Mouse (Mus musculus): ENCODE measurements around the gene Supt16. TPM values are rescaled to one million over a fixed set of nuclear protein-coding genes. Genes with fewer than 3 reads are reported as not detected.

Supt16 gene
- 10 to 100 TPM; 53.4 to 53.9 TPM for total RNA-seq (2021)
- long read RNA-seq, experiment 1, full-length matches to known transcripts, result 3 of 7 reads
- long read RNA-seq, experiment 1, partial matches to known transcripts, result 1 of 7 reads
- long read RNA-seq, experiment 1, other reads (novel, unspliced or antisense), result 3 of 7 reads
- long read RNA-seq, experiment 2, full-length matches to known transcripts, result 7 of 11 reads
- long read RNA-seq, experiment 2, partial matches to known transcripts, result 1 of 11 reads
- long read RNA-seq, experiment 2, other reads (novel, unspliced or antisense), result 3 of 11 reads

DNA sequence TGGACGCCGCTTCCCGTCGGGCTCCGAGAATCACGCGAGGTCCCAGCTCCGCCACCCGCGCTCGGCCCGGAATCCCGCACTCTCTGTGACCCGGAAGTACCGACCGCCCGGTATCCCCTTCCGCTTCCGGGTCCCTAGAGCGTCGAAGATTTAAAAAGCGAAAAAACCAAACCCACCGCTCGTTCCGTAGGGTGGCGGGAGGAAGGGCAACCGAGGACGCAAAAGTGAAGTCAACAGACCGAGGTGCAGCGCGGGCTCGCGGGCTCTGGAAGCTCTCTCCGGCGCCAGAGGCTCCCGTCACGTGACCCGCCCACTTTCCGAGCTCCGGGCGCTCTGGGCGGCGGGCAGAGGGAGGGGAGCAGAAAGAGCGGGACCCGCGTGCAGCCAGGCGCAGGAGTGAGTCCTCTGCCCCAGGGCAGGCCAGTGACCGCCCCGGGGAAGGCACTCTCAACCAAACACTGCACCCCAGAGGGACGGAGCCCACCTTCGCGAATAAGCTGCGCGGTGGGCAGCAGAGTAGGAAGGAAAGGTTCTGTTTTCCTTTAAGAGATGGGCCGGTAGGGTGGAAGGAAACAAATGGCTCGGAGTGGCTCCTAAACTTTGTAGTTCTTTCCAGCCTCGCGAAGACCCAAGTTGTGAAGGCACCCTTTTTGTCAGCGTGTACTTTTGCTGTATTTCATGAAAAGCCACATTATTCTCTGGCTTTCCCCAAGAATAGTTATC, at the start of gene Supt16:
Supt16 (minus strand) TSS at position 261 of the 723 bp plus-strand sequence.
- peak; percentile 70 to 77 for DNase-seq (ENCODE audit: low spot score in 2 of 2)
- TF ChIP-seq CTCF (conservative IDR thresholded peaks at IDR 0.05), result no peak
- Histone ChIP-seq H3K4me3 (peak within 1 kb of the TSS; percentile 71), H3K27ac (peak within 1 kb of the TSS; percentile 97)

DNA sequence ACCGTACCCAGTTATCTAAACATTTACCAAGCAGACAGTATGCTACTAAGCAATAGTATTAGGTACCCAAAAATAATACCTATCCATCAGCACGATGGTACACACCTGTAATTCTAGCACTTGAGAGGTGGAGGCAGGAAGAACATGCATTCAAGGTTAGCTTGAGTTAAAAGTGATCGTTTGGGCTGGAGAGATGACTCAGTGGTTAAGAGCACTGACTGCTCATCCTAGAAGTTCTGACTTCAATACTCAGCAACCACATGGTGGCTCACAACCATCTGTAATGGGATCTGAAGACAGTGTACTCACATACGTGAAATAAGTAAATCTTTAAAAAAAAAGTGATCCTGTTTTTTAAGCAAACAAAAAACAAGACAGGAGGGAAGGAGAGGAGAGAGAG, 48.9 kb upstream of the Supt16 start:
- Histone ChIP-seq H3K27ac (no peak overlapping the region), H3K4me3 (no peak overlapping the region)
- no peak for TF ChIP-seq CTCF (conservative IDR thresholded peaks at IDR 0.05)
- DNase-seq (ENCODE audit: low spot score in 2 of 2), result no peak

DNA sequence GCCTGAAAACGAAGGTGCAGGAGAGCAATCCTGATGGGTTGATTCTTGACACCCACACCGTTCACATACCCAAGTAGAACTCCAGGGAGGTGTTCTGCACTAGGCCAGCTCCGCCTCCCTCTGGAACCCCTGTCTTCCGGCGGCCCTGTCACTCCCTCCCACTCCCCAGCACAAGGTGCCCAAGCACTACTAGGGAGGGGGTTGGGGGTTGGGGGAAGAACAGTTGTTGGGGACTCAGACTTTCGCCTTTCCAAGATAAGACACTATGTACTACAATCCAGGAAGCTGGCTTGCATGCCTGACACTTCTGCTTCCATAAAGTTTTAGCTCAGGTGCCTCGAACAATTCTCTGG, 47.5 kb upstream of the Supt16 start:
- no peak for TF ChIP-seq CTCF (conservative IDR thresholded peaks at IDR 0.05)
- Histone ChIP-seq H3K4me3 (peak overlapping the region; percentile 69), H3K27ac (peak overlapping the region; percentile 94)
- DNase-seq (ENCODE audit: low spot score in 2 of 2), result no peak

DNA sequence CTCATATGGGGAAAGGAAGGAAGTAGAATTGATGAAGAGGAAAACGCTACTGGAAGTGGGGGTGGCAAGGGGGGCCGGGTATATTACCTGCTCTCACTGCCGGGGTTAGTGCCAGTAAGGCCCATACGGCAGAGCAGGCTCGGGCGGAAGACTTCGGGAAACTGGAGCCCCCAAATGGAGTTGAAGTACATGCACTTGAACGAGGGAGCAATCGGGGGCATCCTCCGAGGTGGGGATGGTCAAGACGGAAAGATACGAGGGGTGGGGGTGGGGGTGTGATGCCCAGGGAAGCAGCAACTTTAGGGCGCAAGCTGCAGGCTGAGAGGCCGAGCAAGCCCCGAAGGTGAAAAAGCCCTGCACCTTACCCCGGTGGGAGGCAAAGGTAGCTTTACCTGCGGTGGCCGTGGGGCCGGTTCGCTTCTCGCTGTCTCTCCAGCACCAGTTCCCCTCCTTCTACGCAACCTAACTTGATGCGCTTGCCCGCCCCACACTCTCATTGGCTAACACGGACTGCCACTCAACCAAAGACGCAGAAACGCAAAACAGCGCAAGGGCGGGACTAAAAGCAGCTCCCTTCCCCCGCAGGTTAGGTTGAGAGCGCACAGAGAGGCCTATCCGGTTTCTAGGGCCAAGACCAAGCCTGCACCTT, 46.9 kb upstream of the Supt16 start:
- peak overlapping the region; percentile 94 for H3K27ac ChIP-seq
- DNase-seq (ENCODE audit: low spot score in 2 of 2), result peak; percentile 98 to 99
- no peak for TF ChIP-seq CTCF (conservative IDR thresholded peaks at IDR 0.05)
- H3K4me3 ChIP-seq, result peak overlapping the region; percentile 69

DNA sequence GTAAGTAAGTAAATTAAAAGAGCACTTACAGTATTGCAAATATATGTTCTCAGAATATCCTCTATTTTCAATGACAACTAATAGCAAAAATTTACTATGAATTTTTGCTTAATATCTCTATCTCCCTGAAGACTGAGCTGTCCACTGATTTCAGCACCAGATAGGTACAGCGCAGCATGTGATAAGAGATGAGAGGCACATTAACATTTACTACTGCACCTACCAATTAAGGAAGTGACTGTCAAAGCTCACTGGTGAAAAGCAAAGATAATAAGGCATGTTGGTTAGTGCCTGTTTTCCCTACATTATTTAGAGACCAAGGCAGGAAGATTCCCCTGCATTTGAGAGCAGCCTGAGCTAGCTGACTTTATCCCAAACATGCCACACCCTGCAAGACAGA, 39.0 kb upstream of the Supt16 start:
- no peak overlapping the region for H3K27ac ChIP-seq
- DNase-seq (ENCODE audit: low spot score in 2 of 2), result no peak
- no peak overlapping the region for H3K4me3 ChIP-seq
- no peak for TF ChIP-seq CTCF (conservative IDR thresholded peaks at IDR 0.05)

DNA sequence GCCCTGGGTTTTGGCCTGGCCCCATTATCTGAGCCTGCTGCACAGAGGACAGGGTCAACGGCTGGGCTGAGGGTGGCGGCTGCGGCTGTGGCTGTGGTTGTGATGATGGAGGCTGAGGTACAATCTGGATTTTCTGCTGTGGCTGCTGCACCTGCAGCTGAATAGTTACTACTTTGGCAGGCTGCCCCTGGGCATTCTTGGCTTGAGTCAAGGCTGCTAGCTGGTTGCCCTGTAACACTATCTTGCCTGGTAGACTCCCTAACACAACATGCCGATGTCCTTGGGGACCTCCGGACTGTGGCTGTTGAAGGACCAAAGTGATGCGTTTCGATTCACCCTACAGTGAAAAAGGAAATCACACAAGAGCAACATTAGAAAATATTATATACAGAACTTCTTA, 37.9 kb upstream of the Supt16 start:
- Histone ChIP-seq H3K4me3 (no peak overlapping the region), H3K27ac (no peak overlapping the region)
- no peak for TF ChIP-seq CTCF (conservative IDR thresholded peaks at IDR 0.05)
- DNase-seq (ENCODE audit: low spot score in 2 of 2), result no peak

DNA sequence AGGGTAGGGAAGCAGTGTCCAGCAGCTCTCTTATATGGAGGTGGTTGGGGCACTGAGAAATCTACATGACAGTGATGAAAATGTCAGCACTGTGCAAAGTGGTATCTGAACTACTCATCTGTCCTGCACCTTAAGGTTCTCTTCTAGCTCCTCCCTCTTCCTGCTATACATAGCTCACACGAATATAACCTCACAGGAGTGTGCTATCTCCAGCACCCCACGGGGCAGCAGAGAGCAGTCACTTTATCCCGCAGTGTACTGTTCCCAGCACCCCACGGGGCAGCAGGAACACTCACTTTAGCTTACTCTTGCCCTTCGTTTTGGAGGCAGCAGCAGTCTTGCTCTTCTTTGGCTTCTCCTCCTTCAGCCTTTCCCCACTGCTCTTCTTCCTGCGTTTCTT, 35.0 kb upstream of the Supt16 start:
- no peak for DNase-seq (ENCODE audit: low spot score in 2 of 2)
- no peak overlapping the region for H3K27ac ChIP-seq
- no peak overlapping the region for H3K4me3 ChIP-seq
- no peak for TF ChIP-seq CTCF (conservative IDR thresholded peaks at IDR 0.05)

DNA sequence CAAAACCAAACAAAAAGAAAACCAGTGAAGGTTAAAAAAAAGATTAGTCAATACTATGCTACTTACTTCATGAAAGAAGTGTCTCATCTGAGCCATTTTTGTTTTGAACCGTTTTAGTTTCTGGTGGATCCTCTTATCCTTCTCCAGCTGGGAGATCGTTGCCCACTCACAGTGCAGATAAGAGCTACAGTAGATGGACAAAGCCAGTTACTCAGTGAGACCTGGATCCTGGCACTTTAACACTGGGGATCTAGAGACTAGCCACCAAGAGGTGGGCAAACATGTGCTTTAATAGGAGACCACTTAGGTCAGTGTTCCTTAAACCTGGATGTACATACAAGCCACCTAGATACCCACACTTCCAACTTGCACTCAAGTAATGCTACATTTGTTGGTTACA, 28.8 kb upstream of the Supt16 start:
- no peak overlapping the region for H3K4me3 ChIP-seq
- no peak for TF ChIP-seq CTCF (conservative IDR thresholded peaks at IDR 0.05)
- H3K27ac ChIP-seq, result no peak overlapping the region
- DNase-seq (ENCODE audit: low spot score in 2 of 2), result no peak

DNA sequence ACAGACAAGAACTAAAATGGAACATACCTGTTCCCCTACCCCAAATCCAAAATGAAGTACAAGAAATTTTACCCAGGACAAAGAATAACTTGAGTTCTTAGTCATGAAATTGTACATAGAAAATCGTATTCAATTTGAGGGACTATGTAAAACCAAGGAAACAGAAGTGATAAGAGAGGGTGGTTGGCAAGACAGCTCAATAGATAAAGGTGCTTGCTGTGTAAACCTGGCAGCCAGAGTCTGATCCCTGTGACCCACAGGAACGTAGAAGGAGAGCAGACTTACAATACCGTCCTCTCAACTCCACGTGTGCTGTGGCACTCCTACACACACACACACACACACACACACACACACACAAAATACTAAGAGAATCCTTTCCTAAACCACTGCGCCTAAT, 20.0 kb upstream of the Supt16 start:
- no peak overlapping the region for H3K27ac ChIP-seq
- no peak overlapping the region for H3K4me3 ChIP-seq
- no peak for TF ChIP-seq CTCF (conservative IDR thresholded peaks at IDR 0.05)
- no peak for DNase-seq (ENCODE audit: low spot score in 2 of 2)

DNA sequence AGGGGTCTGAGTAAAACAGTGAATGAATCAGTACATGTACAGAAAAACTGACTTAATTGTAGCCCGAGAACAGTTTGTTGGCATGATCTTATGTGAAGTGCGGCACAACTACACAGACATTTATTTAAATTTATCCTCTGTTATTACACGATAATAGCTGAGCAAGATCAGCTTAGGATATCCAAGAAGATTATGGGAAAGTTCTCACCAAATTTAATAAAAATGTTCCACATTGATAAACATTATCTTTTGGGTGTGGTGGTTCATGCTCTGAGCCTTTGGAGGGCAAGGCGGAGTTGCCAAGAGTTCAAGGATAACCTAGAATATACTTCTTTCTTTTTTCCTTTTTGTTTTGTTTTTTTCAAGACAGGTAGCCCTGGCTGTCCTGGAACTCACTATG, 2.2 kb upstream of the Supt16 start:
- TF ChIP-seq CTCF (conservative IDR thresholded peaks at IDR 0.05), result no peak
- DNase-seq (ENCODE audit: low spot score in 2 of 2), result no peak
- no peak overlapping the region for H3K4me3 ChIP-seq
- H3K27ac ChIP-seq, result no peak overlapping the region

DNA sequence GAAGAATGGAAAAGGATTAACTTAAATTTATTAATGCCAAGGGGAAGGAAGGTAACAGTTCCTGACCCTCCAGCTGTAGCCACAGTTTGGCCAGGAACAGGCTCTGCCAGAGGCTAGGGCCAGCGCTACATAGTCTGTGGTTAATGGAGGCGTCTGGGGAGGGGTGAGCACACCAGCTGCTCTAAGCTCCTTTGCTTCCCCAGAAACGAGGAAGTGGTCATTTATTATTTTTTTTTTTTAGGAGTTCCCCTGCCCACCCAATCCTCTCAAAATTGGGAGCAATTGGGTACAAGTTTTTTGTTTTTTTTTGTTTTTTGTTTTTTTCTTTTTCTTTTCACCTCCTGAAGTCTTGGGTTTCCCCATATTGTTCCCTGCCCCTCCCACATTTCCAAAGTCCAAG, 925 bp upstream of the Supt16 start:
- DNase-seq (ENCODE audit: low spot score in 2 of 2), result no peak
- Histone ChIP-seq H3K4me3 (peak overlapping the region; percentile 71; the same call in 1 of the 2 replicates), H3K27ac (0 out of 2 replicates have a peak overlapping the region, but pooled peaks have one; percentile 97)
- TF ChIP-seq CTCF (conservative IDR thresholded peaks at IDR 0.05), result no peak

DNA sequence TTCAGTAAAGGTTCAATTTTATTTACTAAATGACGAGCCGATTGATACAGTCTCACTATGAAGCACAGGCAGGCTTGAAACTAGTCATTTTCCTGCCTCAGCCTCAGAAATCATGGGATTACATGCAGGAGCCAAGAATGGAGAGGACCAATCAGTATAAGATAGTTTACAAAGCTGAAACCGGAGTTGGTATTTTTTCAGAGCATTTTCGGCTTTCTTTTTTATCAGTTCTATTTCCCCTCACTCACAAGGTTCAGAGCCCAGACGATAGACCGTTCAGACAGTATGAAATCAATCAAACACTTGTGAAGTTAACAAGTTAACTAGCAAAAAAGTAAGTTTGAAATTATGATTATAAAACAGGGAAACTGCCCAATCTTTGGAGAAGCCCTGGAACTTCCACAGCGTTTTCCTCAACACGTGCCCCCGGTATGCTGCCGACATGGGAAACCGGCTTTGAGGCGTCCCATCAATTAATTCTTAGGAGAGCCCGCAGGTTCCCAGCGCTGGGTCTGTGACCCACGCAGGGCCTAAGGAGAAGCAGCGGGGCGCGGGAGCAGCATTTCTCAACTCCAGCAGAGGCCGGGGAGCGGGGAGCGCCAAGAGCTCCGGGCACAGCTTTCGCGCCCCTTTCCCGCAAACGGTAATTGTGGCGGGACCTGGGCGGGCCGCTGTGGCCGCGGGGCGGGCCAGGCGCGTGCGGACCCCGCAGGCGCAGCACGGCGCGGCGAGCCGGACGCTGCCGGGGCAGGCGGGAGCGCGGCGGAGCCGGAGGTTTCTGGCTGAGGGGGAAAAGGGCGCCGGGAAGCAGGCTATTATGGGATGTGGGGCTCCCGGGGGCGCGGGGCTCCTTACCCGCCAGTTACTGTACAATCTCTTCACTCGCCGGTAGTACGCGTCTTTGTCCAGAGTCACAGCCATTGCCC, 723 bp downstream of the Supt16 start:
- DNase-seq (ENCODE audit: low spot score in 2 of 2), result peak in 1 of 2 experiments; percentile 15
- no peak for TF ChIP-seq CTCF (conservative IDR thresholded peaks at IDR 0.05)
- Histone ChIP-seq H3K27ac (peak overlapping the region; percentile 97), H3K4me3 (peak overlapping the region; percentile 71)
